In genomic region chr5:149343610-149344527, GRCm38 (mm10) we compare ENCODE assay signal across 20 mouse cellular contexts.
A peak's percentile ranks its signal among the peaks of the same experiment; 100 is the strongest.
DNase-seq lines count a peak whose midpoint lies in the region; ATAC-seq and TF ChIP-seq lines count a peak whose summit lies in the region.
"Had no signal": no experiment of that assay in that cellular context is flagged by ENCODE, and none has a peak within 500 bp of the region (broad histone marks: within the 10 kb centered on the region; RNA-seq: fewer than 3 reads in every experiment).

No protein-coding gene starts in this region.

- no peak for TF ChIP-seq POLR2A in CH12.LX (IDR thresholded peaks at IDR 0.05; ENCODE audit: low read depth, low read length)

- WGBS in kidney, embryonic 14.5 days, result 83% methylated on average over 21 of the region's 21 CpGs
- 92% methylated on average over 21 of the region's 21 CpGs for WGBS in hindbrain, embryonic 13.5 days

- H3K9ac ChIP-seq in CH12.LX (ENCODE audit: insufficient read depth, low read depth) (no peak overlapping the region), ES-E14 (ENCODE audit: insufficient read depth, low read depth, low read length, poor library complexity, severe bottlenecking) (no peak overlapping the region)
- no peak overlapping the region for H3K9ac ChIP-seq in kidney, embryonic 14.5 days (ENCODE audit: low read depth, low read length)
- no peak overlapping the region for H3K9ac ChIP-seq in hindbrain, embryonic 13.5 days
- H3K9ac ChIP-seq: embryonic facial prominence, embryonic 12.5 days; forebrain, embryonic 15.5 days; heart, embryonic 15.5 days; hindbrain, embryonic 14.5 days; intestine, embryonic 15.5 days had no signal

- peak overlapping the region; percentile 65 for H3K4me2 ChIP-seq in CH12.LX (ENCODE audit: insufficient read depth, low read depth, poor library complexity, severe bottlenecking)
- no peak overlapping the region for H3K4me2 ChIP-seq in kidney, embryonic 14.5 days (replicated peaks; ENCODE audit: low read depth, low read length)
- no peak overlapping the region for H3K4me2 ChIP-seq in hindbrain, embryonic 13.5 days
- H3K4me2 ChIP-seq: embryonic facial prominence, embryonic 12.5 days; forebrain, embryonic 15.5 days; heart, embryonic 15.5 days; hindbrain, embryonic 14.5 days; intestine, embryonic 15.5 days had no signal

- TF ChIP-seq CTCF in CH12.LX (conservative IDR thresholded peaks at IDR 0.05 in 1 of 2, IDR thresholded peaks at IDR 0.05 in 1 of 2; ENCODE audit: low read depth in 2 of 2, low read length in 2 of 2), result peak in 1 of 2 experiments; percentile 12; a peak in 1 of 4 replicates

- dilution Hi-C loops in CH12.LX (cut with MboI; ENCODE audit: extremely low pct_ligation_motif_present, extremely low pct_unique_long_range_greater_than_20kb, low sequenced_read_pairs), result no loop called here

- H3K36me3 ChIP-seq in CH12.LX (replicated peaks in 1 of 2; ENCODE audit: control insufficient read depth in 1 of 2, insufficient read depth in 1 of 2, low read length in 1 of 2) (no peaks in the 10 kb centered on the region), ES-E14 (ENCODE audit: control insufficient read depth, insufficient read depth, low read length, poor library complexity, severe bottlenecking) (no peaks in the 10 kb centered on the region)
- no peaks in the 10 kb centered on the region for H3K36me3 ChIP-seq in kidney, embryonic 14.5 days (ENCODE audit: control insufficient read depth, insufficient read depth, low read length)
- no peaks in the 10 kb centered on the region for H3K36me3 ChIP-seq in hindbrain, embryonic 13.5 days
- H3K36me3 ChIP-seq: embryonic facial prominence, embryonic 12.5 days; forebrain, embryonic 15.5 days; heart, embryonic 10.5 days; heart, embryonic 15.5 days; intestine, embryonic 15.5 days had no signal

- H3K27me3 ChIP-seq in CH12.LX (replicated peaks), result peaks cover 27% of the 10 kb centered on the region
- no peaks in the 10 kb centered on the region for H3K27me3 ChIP-seq in kidney, embryonic 14.5 days (ENCODE audit: control insufficient read depth, insufficient read depth, low read length)
- no peaks in the 10 kb centered on the region for H3K27me3 ChIP-seq in hindbrain, embryonic 13.5 days
- H3K27me3 ChIP-seq: embryonic facial prominence, embryonic 12.5 days; forebrain, embryonic 15.5 days; heart, embryonic 15.5 days; intestine, embryonic 15.5 days had no signal

- H3K9me3 ChIP-seq in CH12.LX (replicated peaks; ENCODE audit: low read length), result no peaks in the 10 kb centered on the region
- H3K9me3 ChIP-seq in ES-E14 (ENCODE audit: control insufficient read depth, insufficient read depth, low read depth, low read length), result no peaks in the 10 kb centered on the region
- H3K9me3 ChIP-seq in kidney, embryonic 14.5 days (ENCODE audit: control insufficient read depth, low read length), result no peaks in the 10 kb centered on the region
- no peaks in the 10 kb centered on the region for H3K9me3 ChIP-seq in hindbrain, embryonic 13.5 days
- H3K9me3 ChIP-seq: embryonic facial prominence, embryonic 12.5 days; forebrain, embryonic 15.5 days; heart, embryonic 10.5 days; heart, embryonic 15.5 days; intestine, embryonic 15.5 days had no signal

- ATAC-seq in megakaryocyte progenitor cell, adult 5-6 weeks (replicated peaks; ENCODE audit: poor library complexity), result peak; percentile 55
- ATAC-seq in kidney, embryonic 14.5 days (ENCODE audit: low FRiP score, low TSS enrichment), result no peak
- ATAC-seq in hindbrain, embryonic 13.5 days (ENCODE audit: low FRiP score), result no peak
- ATAC-seq: forebrain, embryonic 15.5 days; intestine, embryonic 15.5 days had no signal

- H3K4me3 ChIP-seq in CH12.LX (replicated peaks in 1 of 3; ENCODE audit: low read depth in 2 of 3, low read length in 2 of 3, poor library complexity in 1 of 3) (peak overlapping the region in 1 of 3 experiments; percentile 19), ES-E14 (ENCODE audit: insufficient read depth in 1 of 2, low read depth in 1 of 2, low read length in 2 of 2, poor library complexity in 1 of 2, severe bottlenecking in 1 of 2) (0 out of 4 replicates have a peak overlapping the region, but pooled peaks of 1 of the 2 experiments have one; percentile 22)
- H3K4me3 ChIP-seq in kidney, embryonic 14.5 days (ENCODE audit: low read length), result no peak overlapping the region
- no peak overlapping the region for H3K4me3 ChIP-seq in hindbrain, embryonic 13.5 days
- H3K4me3 ChIP-seq: embryonic facial prominence, embryonic 12.5 days; forebrain, embryonic 15.5 days; heart, embryonic 10.5 days; heart, embryonic 15.5 days; intestine, embryonic 15.5 days had no signal

- no peak overlapping the region for H3K27ac ChIP-seq in CH12.LX (ENCODE audit: insufficient read depth, low read depth)
- no peak overlapping the region for H3K27ac ChIP-seq in ES-E14 (ENCODE audit: insufficient read depth, low read depth, low read length, poor library complexity, severe bottlenecking)
- H3K27ac ChIP-seq in kidney, embryonic 14.5 days (ENCODE audit: low read depth, low read length), result no peak overlapping the region
- H3K27ac ChIP-seq in hindbrain, embryonic 13.5 days, result no peak overlapping the region
- H3K27ac ChIP-seq: embryonic facial prominence, embryonic 12.5 days; forebrain, embryonic 15.5 days; heart, embryonic 10.5 days; heart, embryonic 15.5 days; hindbrain, embryonic 14.5 days; intestine, embryonic 15.5 days had no signal

- TF ChIP-seq RAD21 in CH12.LX (IDR thresholded peaks at IDR 0.05; ENCODE audit: low read depth, low read length), result no peak

- no peak for TF ChIP-seq EP300 in CH12.LX (IDR thresholded peaks at IDR 0.05; ENCODE audit: low read length)

- in situ Hi-C loops in CH12.LX (cut with MboI; ENCODE audit: low pct_ligation_motif_present, low pct_unique_long_range_greater_than_20kb, low sequenced_read_pairs), result loop anchor here (25.0 kb wide), 1 partner anchor 532 kb away; no protein-coding TSS in a partner anchor
- in situ Hi-C loops in ES-E14 (cut with MboI; ENCODE audit: low sequenced_read_pairs in 2 of 2, unreplicated experiment in 2 of 2), result no loop called here

- DNase-seq in CH12.LX (ENCODE audit: extremely low read depth), result no peak
- no peak for DNase-seq in ES-E14 (ENCODE audit: low read depth, low spot score)
- peak; percentile 81 for DNase-seq in R1 (ENCODE audit: low read depth, low spot score)
- no peak for DNase-seq in urinary bladder, adult 18-20 months (ENCODE audit: low spot score in 2 of 2)
- DNase-seq: adrenal gland, adult 8-10 months; cerebellum, adult 11 months; cerebellum, adult 8-10 months; cerebellum, postnatal 14 days; gastrocnemius, postnatal 36 days; heart, adult 18-20 months; heart, postnatal 14 days had no signal

- no peaks in the 10 kb centered on the region for H3K79me2 ChIP-seq in CH12.LX (replicated peaks; ENCODE audit: control insufficient read depth, extremely low read depth, insufficient read depth, poor library complexity, severe bottlenecking)

- H3K4me1 ChIP-seq in CH12.LX (ENCODE audit: control insufficient read depth in 1 of 2, insufficient read depth in 2 of 2) (0 out of 4 replicates have a peak, but pooled peaks cover 0 to 2% of the 10 kb centered on the region in 2 experiments), ES-E14 (ENCODE audit: control insufficient read depth in 2 of 2, insufficient read depth in 2 of 2, low read length in 2 of 2, poor library complexity in 1 of 2) (0 out of 4 replicates have a peak, but pooled peaks cover 0 to 1% of the 10 kb centered on the region in 2 experiments)
- no peaks in the 10 kb centered on the region for H3K4me1 ChIP-seq in kidney, embryonic 14.5 days (ENCODE audit: control insufficient read depth, insufficient read depth, low read length)
- peaks cover 7% of the 10 kb centered on the region for H3K4me1 ChIP-seq in hindbrain, embryonic 13.5 days (replicated peaks)
- H3K4me1 ChIP-seq: intestine, embryonic 15.5 days had no signal

TF ChIP-seq in CH12.LX, 34 proteins besides CTCF, POLR2A, EP300 and RAD21:
- TF ChIP-seq ELF1 (IDR thresholded peaks at IDR 0.05; ENCODE audit: low read depth, low read length) (0 out of 2 replicates have a peak, but pooled peaks have one; percentile 32), ZMIZ1 (IDR thresholded peaks at IDR 0.05; ENCODE audit: low read depth, low read length) (no peak)

TF ChIP-seq in ES-E14, 5 proteins besides CTCF, POLR2A, EP300 and RAD21:
- TF ChIP-seq MAFK (IDR thresholded peaks at IDR 0.05; ENCODE audit: insufficient read depth, low read depth, low read length), result no peak
- peak; percentile 82 for TF ChIP-seq CHD2 (IDR thresholded peaks at IDR 0.05; ENCODE audit: low read depth, low read length)
